Mouse (Mus musculus): ENCODE data around the gene Rnf216. TPM values are rescaled to one million over a fixed set of nuclear protein-coding genes. Genes with fewer than 3 reads are reported as not detected.
A peak's percentile ranks its signal among the peaks of the same experiment; 100 is the strongest.

Rnf216 gene
- polyA plus RNA-seq, 1 experiment from 2014 or later: 39.8 TPM

DNA sequence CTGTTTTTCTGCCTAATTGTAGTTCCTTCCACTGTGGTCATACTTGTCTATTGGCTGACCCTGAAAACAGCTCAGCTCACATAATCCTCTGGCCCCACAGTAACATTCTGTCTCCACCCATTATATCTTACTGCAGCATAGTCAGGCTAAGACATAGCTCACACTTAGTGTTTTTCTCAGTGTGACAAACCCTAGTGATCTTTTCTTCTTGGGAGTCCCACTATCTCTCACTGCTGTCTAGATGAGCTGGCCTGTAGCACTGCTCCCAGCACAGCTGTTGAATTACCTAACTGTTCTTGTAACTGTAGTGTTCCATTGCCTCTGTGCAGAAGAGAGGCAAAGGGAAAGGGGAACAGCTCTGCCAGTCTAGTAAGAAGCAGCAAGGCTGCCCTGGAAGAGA is 53.6 kb downstream of the Rnf216 start:
- Histone ChIP-seq H3K4me1 (peaks cover 63% of the 10 kb centered on the region), H3K4me3 (no peak overlapping the region), H3K27me3 (ENCODE audit: low read depth, poor library complexity, severe bottlenecking) (peaks cover 51% of the 10 kb centered on the region), H3K27ac (replicated peaks) (0 out of 2 replicates have a peak overlapping the region, but pooled peaks have one; percentile 24), H3K36me3 (peaks cover 57% of the 10 kb centered on the region), H3K9me3 (replicated peaks) (no peaks in the 10 kb centered on the region)
- no peak for DNase-seq (ENCODE audit: low spot score)

DNA sequence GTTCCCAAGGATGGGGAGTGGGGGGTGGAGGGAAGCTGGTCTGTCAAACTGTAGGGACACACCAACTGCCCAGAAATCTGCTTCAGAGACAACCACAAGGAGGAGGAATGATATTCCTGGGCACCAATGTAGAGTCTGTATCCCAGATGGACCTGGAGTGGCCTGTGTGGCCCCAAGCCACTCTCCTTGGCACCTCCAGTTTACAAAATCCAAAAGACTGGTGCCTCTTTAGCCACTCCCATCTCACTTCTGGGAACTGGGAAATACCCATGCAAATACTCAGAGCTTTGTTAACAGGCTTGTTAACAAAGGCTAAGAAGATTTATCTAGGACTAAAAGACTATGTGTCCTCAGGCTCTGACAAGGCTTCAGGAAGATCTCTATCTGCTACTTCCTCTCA is 54.1 kb downstream of the Rnf216 start:
- Histone ChIP-seq H3K4me3 (no peak overlapping the region), H3K27ac (replicated peaks) (peak overlapping the region; percentile 24; the same call in 1 of the 2 replicates), H3K4me1 (peaks cover 68% of the 10 kb centered on the region), H3K36me3 (peaks cover 52% of the 10 kb centered on the region), H3K27me3 (ENCODE audit: low read depth, poor library complexity, severe bottlenecking) (peaks cover 46% of the 10 kb centered on the region), H3K9me3 (replicated peaks) (no peaks in the 10 kb centered on the region)
- DNase-seq (ENCODE audit: low spot score): no peak

DNA sequence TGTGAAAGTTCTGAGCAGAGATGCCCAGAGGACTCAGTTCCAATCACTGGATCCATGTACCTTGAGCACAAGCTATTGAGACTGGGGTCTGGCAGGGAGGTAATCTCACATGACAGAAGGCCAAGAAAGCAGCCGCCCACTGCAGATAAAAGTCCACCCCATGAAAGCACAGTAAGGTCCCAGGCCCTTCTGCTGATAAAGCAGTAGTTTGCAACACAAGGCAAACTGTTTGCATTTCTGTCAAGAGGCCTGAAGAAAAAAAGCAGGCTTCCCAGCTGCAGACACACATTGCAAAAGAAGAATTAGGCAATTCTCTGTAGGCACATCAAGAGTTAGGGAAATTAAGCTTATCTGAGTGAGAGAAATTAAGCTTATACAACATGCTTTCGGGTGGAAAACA is 54.6 kb downstream of the Rnf216 start:
- Histone ChIP-seq H3K27ac (replicated peaks) (peak overlapping the region; percentile 24; the same call in 1 of the 2 replicates), H3K36me3 (peaks cover 51% of the 10 kb centered on the region), H3K4me3 (no peak overlapping the region), H3K4me1 (peaks cover 73% of the 10 kb centered on the region), H3K27me3 (ENCODE audit: low read depth, poor library complexity, severe bottlenecking) (peaks cover 41% of the 10 kb centered on the region), H3K9me3 (replicated peaks) (no peaks in the 10 kb centered on the region)
- 61% methylated on average over 2 of the region's 2 CpGs for WGBS
- DNase-seq (ENCODE audit: low spot score): no peak

DNA sequence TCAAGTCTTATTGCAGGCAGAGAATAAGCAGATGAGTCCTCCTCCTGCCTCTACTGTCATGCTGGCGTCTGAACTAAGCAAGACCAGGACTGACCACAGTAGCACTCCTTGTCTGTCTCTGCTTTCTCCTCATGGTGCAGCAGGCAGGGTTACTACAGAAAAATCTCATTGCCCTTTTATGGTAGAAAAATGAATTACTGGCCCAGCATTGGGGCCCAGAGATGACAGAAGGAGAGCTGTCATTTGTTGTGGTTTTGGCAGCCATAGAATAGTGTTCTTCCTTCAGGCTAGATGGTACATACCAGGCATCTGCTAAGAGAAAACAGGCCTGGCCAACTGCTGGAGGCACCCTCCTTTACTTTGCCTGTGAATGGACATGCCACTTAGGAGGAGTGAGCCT is 55.0 kb downstream of the Rnf216 start:
- H3K4me1 ChIP-seq: peaks cover 75% of the 10 kb centered on the region
- H3K9me3 ChIP-seq (replicated peaks): no peaks in the 10 kb centered on the region
- WGBS: 83% methylated on average over 1 of the region's 1 CpGs
- H3K36me3 ChIP-seq: peaks cover 47% of the 10 kb centered on the region
- H3K4me3 ChIP-seq: no peak overlapping the region
- peaks cover 37% of the 10 kb centered on the region for H3K27me3 ChIP-seq (ENCODE audit: low read depth, poor library complexity, severe bottlenecking)
- DNase-seq (ENCODE audit: low spot score): no peak
- H3K27ac ChIP-seq (replicated peaks): 0 out of 2 replicates have a peak overlapping the region, but pooled peaks have one; percentile 23

DNA sequence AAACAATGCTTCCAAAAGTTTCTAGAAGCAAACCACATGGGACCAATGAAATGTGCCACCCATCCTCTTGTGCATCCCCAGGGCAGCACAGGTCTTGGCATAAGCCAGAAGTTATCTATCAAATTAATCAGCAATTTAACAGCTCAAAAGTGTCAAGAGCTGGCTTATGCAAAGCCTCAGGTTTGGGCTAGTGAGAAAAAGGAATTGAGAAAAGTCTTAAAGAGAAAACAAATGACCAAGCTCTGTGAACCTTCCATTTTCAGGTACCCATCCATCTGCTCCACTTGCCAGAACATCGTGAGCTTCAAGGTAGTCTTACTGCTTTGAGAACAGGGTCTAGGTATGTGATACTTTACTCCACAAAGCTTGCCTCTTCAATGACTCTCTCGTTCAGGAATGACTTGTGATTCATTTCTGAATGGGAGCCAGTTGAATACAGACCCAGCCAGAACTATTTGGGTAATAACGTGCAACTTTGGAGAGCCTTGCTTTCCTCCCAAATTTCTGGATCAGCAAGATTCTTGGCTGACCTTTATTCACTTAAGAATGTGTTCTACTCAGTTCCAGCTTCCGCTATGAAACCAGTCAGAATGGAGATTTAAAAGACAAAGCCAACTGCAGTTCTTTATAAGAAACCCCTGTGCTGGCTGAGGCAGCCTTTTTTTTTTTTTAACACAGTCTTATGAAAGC is 56.5 kb downstream of the Rnf216 start:
- WGBS: 86% methylated on average over 4 of the region's 4 CpGs
- H3K4me1 ChIP-seq: peaks cover 74% of the 10 kb centered on the region
- no peak overlapping the region for H3K4me3 ChIP-seq
- no peak overlapping the region for H3K27ac ChIP-seq (replicated peaks)
- peaks cover 51% of the 10 kb centered on the region for H3K36me3 ChIP-seq
- no peak for DNase-seq (ENCODE audit: low spot score)
- H3K27me3 ChIP-seq (ENCODE audit: low read depth, poor library complexity, severe bottlenecking): peaks cover 34% of the 10 kb centered on the region
- no peaks in the 10 kb centered on the region for H3K9me3 ChIP-seq (replicated peaks)

- 76% methylated on average over 3 of the region's 3 CpGs for WGBS
- no peak for DNase-seq (ENCODE audit: low spot score)
- Histone ChIP-seq H3K4me3 (no peak overlapping the region), H3K27ac (replicated peaks) (no peak overlapping the region), H3K4me1 (peaks cover 68% of the 10 kb centered on the region), H3K27me3 (ENCODE audit: low read depth, poor library complexity, severe bottlenecking) (peaks cover 34% of the 10 kb centered on the region), H3K9me3 (replicated peaks) (no peaks in the 10 kb centered on the region), H3K36me3 (peaks cover 55% of the 10 kb centered on the region)
These were observed 57.2 kb downstream of the Rnf216 start for GRCm38 (mm10) chr5:143055501-143056125.

DNA sequence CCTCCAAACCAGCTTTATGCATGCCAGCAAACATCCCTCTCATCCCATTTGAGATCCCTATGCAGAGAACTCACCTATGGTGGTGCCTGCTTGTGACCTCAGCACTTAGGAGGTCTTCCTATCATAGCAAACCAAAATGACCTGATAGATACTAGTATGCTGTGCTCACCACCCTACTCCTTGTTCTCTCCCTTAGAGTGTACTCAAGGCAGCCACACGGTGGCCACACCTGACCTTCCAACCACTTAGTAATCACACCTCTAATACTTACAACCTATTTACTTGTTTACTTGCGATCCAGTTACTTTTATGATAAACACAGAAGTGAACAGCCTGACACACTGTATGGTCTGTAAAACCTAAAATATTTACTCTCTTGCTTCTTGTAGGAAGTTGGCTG is 58.1 kb downstream of the Rnf216 start:
- peaks cover 50% of the 10 kb centered on the region for H3K36me3 ChIP-seq
- no peaks in the 10 kb centered on the region for H3K9me3 ChIP-seq (replicated peaks)
- no peak for DNase-seq (ENCODE audit: low spot score)
- peaks cover 68% of the 10 kb centered on the region for H3K4me1 ChIP-seq
- H3K27ac ChIP-seq (replicated peaks): no peak overlapping the region
- H3K27me3 ChIP-seq (ENCODE audit: low read depth, poor library complexity, severe bottlenecking): peaks cover 27% of the 10 kb centered on the region
- WGBS: 84% methylated on average over 2 of the region's 2 CpGs
- no peak overlapping the region for H3K4me3 ChIP-seq

GRCm38 (mm10) chr5:143053132-143053972 is 59.4 kb downstream of the Rnf216 start:
- Histone ChIP-seq H3K36me3 (peaks cover 47% of the 10 kb centered on the region), H3K27me3 (ENCODE audit: low read depth, poor library complexity, severe bottlenecking) (peaks cover 13% of the 10 kb centered on the region), H3K4me1 (peaks cover 68% of the 10 kb centered on the region), H3K4me3 (no peak overlapping the region), H3K9me3 (replicated peaks) (no peaks in the 10 kb centered on the region), H3K27ac (replicated peaks) (peak overlapping the region; percentile 63)
- 49% methylated on average over 5 of the region's 5 CpGs for WGBS
- peak; percentile 28 for DNase-seq (ENCODE audit: low spot score)

DNA sequence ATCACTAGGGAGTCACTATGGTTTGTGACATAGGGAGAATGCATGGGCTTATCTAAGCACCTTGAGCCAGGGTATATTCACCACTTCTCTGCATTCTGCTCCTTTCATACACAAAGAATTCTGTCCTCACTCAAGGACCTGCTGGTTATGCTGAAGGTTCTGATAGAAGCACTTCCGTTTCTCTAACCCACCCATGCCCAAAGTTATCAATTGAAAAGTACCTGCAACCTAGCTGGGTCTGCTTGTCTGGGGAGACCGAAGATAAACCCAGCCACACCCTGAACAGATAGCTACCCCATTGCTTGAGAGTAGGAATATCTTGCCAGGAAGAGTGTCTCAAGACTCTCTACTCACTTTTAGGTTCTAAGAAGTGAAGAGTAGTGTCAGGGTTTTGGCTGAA is 60.1 kb downstream of the Rnf216 start:
- peaks cover 41% of the 10 kb centered on the region for H3K36me3 ChIP-seq
- H3K4me1 ChIP-seq: peaks cover 68% of the 10 kb centered on the region
- WGBS: 94% methylated on average over 2 of the region's 2 CpGs

GRCm38 (mm10) chr5:143051851-143052250 is 60.9 kb downstream of the Rnf216 start:
- H3K36me3 ChIP-seq: peaks cover 35% of the 10 kb centered on the region
- no peak overlapping the region for H3K4me3 ChIP-seq
- DNase-seq (ENCODE audit: low spot score): no peak
- WGBS: 85% methylated on average over 6 of the region's 6 CpGs
- H3K27ac ChIP-seq (replicated peaks): no peak overlapping the region
- no peaks in the 10 kb centered on the region for H3K9me3 ChIP-seq (replicated peaks)
- H3K27me3 ChIP-seq (ENCODE audit: low read depth, poor library complexity, severe bottlenecking): no peaks in the 10 kb centered on the region
- peaks cover 69% of the 10 kb centered on the region for H3K4me1 ChIP-seq

More for the DNA sequence above, 60.1 kb downstream of the Rnf216 start:
- H3K4me3 ChIP-seq: no peak overlapping the region
- no peaks in the 10 kb centered on the region for H3K9me3 ChIP-seq (replicated peaks)
- no peak for DNase-seq (ENCODE audit: low spot score)
- peaks cover 7% of the 10 kb centered on the region for H3K27me3 ChIP-seq (ENCODE audit: low read depth, poor library complexity, severe bottlenecking)
- H3K27ac ChIP-seq (replicated peaks): peak overlapping the region; percentile 63; the same call in 1 of the 2 replicates

- Histone ChIP-seq H3K27ac (replicated peaks) (0 out of 2 replicates have a peak overlapping the region, but pooled peaks have one; percentile 28), H3K4me3 (no peak overlapping the region), H3K36me3 (peaks cover 26% of the 10 kb centered on the region), H3K4me1 (peaks cover 71% of the 10 kb centered on the region), H3K27me3 (ENCODE audit: low read depth, poor library complexity, severe bottlenecking) (no peaks in the 10 kb centered on the region), H3K9me3 (replicated peaks) (no peaks in the 10 kb centered on the region)
- 76% methylated on average over 5 of the region's 5 CpGs for WGBS
- no peak for DNase-seq (ENCODE audit: low spot score)
These were observed 62.5 kb downstream of the Rnf216 start for GRCm38 (mm10) chr5:143050273-143050672.

DNA sequence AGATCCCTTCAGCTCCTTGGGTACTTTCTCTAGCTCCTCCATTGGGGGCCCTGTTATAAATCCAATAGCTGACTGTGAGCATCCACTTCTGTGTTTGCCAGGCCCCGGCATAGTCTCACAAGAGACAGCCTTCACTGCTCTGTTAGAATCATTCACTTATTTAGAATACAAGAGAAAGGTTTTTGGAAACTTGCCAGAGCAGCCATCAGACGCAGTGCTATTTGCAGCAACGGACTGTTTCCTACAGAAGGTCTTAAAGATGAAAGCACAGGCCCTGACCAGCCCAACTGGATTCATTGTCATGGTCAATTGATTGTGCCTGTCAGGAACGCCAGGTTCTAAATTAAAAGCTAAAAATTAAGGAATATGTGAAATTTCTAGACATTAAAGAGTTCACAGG is 63.0 kb downstream of the Rnf216 start:
- Histone ChIP-seq H3K9me3 (replicated peaks) (no peaks in the 10 kb centered on the region), H3K27me3 (ENCODE audit: low read depth, poor library complexity, severe bottlenecking) (no peaks in the 10 kb centered on the region), H3K27ac (replicated peaks) (no peak overlapping the region), H3K36me3 (peaks cover 32% of the 10 kb centered on the region), H3K4me1 (peaks cover 68% of the 10 kb centered on the region), H3K4me3 (no peak overlapping the region)
- no peak for DNase-seq (ENCODE audit: low spot score)
- WGBS: 83% methylated on average over 4 of the region's 4 CpGs
